Mouse (Mus musculus) left cerebral cortex, adult 18-20 months (tissue): ENCODE measurements at regions not wholly inside any gene's neighbourhood (a gene's known extent, or its start where the extent isn't known, plus 50 kb on each side); places are given as distances from the start of the nearest gene placed in this dataset.
A peak's percentile ranks its signal among the peaks of the same experiment; 100 is the strongest.

Source experiments
- DNase-seq, 2 experiments: peaks; one replicate each; pipeline ENCODE4 v3.0.0; 2021 to 2022; ENCODE audit warnings: low spot score in 2 of 2, mixed read lengths in 1 of 2

DNA sequence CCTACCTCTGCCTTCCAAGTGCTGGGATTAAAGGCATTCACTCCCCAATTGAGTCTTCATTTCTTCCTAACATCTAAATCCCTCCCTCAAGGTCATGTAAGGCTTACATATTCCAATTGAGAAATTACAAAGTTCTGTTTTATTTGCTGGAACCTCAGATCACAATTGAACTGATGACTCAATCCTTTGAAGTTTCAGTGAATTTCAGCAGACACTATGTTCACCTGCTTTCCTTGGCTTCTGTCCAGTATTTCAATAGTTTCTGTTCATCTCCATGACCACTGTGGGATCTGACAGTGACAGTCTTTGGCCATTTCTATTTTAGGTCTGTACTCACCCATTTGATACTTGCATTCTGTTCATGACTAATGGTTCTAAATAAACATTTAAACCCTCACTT is 241.9 kb upstream of the Cdh12 start:
- no peak for DNase-seq

DNA sequence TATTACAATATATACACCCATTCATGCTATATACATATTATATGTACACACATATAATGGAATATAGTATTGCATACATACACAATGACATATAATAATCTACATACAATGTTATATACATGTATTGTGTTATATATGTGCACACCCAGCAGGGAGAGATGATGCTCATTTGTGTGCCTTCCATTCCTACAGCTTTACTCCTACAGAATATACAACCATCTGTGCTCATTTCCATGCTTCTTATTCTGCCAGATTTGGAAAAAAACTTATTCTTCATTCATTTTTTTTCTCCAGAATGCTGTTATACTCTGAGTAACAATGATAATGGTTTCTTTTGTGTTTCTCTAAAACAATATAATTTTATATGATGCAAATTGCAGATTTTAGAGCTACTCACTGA is 227.0 kb upstream of the Cdh12 start:
- DNase-seq: no peak

DNA sequence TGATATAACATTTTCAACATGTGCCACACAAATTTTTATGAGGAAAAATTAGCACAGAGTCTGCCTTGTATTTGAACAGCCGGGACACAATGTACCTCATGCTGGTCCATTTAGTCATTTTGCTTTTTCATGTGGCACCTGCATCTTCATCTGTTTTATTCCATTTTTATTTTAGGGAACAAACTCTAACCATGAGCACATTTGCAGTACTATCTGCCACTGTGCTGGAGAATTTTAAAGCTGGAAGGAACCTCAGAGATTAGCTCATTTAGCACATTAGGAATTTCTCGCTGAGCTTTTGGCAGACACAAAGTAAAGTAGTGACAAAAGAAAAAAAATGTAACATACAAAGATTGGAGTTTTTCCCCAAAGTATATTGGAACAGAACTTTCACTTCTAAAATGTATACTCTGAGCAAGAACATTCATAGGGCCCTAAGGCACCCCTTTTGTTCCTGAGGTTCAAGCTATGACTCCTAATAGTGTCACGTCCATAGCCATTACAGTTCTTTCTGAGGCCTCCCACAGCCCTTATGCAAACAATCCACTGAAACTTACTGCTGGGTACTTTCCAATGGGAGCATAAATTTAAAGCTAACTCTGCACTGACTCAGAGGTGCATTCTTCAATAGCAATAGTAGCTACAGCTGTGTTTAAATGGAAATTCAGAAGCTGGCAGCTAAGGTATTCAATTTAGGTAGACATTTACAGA is 225.6 kb upstream of the Cdh12 start:
- peak in 1 of 2 experiments; percentile 8 for DNase-seq

DNA sequence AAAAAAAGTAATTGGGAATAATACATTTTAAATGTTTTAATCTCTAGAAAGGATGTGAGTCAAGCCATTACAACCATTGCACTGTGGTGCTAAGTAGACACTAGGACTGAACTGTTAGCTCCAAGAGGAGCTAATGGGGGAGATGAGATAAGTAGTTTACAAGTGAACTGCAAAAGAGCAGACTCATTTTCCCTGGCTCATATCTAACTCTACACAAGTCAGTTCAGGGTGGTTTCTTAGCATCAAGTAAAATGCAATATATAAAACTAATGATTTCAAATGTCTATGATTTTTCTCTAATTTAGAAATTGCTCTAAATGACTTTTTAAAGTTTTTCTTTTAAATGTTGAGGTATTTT is 225.1 kb upstream of the Cdh12 start:
- no peak for DNase-seq

DNA sequence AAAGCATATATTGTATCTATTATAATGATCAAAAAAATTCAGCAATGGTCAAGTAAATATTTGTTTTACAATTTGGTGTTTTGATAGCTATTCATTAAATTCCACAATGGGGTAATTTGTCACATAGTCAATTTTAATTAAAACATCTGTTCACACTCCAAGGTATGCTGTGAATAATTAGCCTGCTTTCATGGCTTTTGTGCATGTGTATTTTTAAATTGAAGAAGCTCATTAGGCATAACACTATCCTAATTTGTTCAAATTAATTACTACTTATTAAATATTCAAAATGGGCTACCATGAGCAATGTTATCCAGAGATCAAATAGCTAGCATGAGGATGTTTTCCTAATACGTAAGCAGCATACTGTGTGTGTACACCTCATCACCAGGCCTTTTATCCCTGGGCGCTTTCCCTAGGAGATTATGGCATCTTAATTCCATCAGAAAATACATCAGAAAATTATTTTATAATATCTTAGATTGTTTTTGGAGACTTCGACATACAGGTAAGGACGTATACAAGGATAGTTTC is 183.6 kb upstream of the Cdh12 start:
- DNase-seq: no peak

DNA sequence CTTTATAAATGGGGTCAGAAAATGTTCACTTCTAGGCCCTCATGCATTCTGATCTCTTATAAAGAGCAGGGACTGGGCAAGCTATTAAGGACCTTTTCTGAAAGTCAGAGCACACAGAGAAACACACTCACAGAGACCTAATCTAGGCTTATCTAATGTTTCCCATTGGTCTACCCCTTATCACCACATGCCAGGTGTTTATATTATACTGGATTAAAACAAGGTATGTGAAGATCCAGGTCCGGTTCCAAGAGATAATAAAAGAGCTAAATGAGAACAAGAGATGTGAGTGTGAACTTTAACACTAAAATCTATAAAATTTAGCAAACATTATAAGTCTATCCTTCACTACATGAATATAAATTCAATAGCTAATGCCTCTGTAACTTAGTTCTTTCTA is 135.1 kb upstream of the Cdh12 start:
- DNase-seq: no peak

DNA sequence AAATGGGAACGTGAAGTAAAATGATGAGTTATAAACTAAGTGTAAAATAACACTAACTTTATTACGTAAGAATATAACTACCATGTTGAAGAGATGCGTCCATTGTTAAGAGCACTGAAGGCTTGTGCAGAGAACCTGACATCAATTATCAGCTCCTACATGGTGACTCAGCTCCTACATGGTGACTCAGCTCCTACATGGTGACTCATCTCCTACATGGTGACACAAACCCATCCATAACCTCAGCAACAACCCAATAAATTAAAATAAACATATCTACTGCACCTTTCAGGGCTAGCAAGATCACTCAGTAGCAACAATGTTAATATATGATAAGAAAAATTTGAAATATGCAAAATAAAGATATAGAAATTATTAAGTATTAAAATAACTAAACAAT is 125.5 kb upstream of the Cdh12 start:
- DNase-seq: no peak
